Mouse (Mus musculus) small intestine, adult 2 months (tissue): ENCODE data around the gene Pde6h. TPM values are rescaled to one million over a fixed set of nuclear protein-coding genes. Genes with fewer than 3 reads are reported as not detected.
A peak's percentile ranks its signal among the peaks of the same experiment; 100 is the strongest.

Experiments
- H3K27ac ChIP-seq: fragments of 200-500 bp; 2 replicates; pipeline ENCODE4 v1.5.1; 2012; ENCODE audit warnings: low read depth, low read length, control low read depth, inconsistent platforms; ENCODE audit not compliant: insufficient read depth
- H3K27me3 ChIP-seq: fragments of 200-500 bp; 2 replicates; pipeline ENCODE4 v1.6.1; 2012; ENCODE audit warnings: mild to moderate bottlenecking, moderate library complexity, low read length, inconsistent platforms; ENCODE audit not compliant: control insufficient read depth, insufficient read depth
- H3K36me3 ChIP-seq: fragments of 200-500 bp; 2 replicates; pipeline ENCODE4 v1.6.1; 2012; ENCODE audit warnings: mild to moderate bottlenecking, low read length, control low read depth, inconsistent platforms; ENCODE audit not compliant: control insufficient read depth, insufficient read depth
- H3K4me1 ChIP-seq: fragments of 200-500 bp; 2 replicates; pipeline ENCODE4 v1.6.1; 2012; ENCODE audit warnings: low read length, inconsistent platforms, mixed read lengths; ENCODE audit not compliant: control insufficient read depth, insufficient read depth, insufficient read length
- H3K4me3 ChIP-seq: fragments of 200-500 bp; 2 replicates; pipeline ENCODE4 v1.5.1; 2012; ENCODE audit warnings: low read depth, mild to moderate bottlenecking, control low read depth, inconsistent platforms, low read length, moderate library complexity
- CTCF ChIP-seq: fragments of 200-500 bp; IDR thresholded peaks from 2 replicates; pipeline ENCODE4 v1.5.1; 2012; ENCODE audit warnings: low read depth, mild to moderate bottlenecking, control low read depth, inconsistent platforms, low read length, moderate library complexity, mixed read lengths; ENCODE audit not compliant: insufficient replicate concordance, insufficient read length; ENCODE audit errors: extremely low read depth
- POLR2A ChIP-seq: fragments of 200-500 bp; IDR thresholded peaks from 2 replicates; pipeline ENCODE4 v1.6.1; 2012; ENCODE audit warnings: low read depth, mild to moderate bottlenecking, control low read depth, inconsistent platforms, low read length, moderate library complexity
- WGBS: fragments of 180-500 bp; shearing (Covaris S2); methylation state at CpG from one replicate; pipeline ENCODE4 v1.1.7; 2018; 5-methylcytosine and 5-hydroxymethylcytosine counted together
- polyA plus RNA-seq: library from polyadenylated mRNA; depleted of rRNA; stranded (reverse); fragments of >200 nt; gene quantifications from 2 replicates; pipeline ENCODE4 v1.2.3, GENCODE M21; 2012

The Pde6h gene
- polyA plus RNA-seq, 1 experiment: not detected

DNA sequence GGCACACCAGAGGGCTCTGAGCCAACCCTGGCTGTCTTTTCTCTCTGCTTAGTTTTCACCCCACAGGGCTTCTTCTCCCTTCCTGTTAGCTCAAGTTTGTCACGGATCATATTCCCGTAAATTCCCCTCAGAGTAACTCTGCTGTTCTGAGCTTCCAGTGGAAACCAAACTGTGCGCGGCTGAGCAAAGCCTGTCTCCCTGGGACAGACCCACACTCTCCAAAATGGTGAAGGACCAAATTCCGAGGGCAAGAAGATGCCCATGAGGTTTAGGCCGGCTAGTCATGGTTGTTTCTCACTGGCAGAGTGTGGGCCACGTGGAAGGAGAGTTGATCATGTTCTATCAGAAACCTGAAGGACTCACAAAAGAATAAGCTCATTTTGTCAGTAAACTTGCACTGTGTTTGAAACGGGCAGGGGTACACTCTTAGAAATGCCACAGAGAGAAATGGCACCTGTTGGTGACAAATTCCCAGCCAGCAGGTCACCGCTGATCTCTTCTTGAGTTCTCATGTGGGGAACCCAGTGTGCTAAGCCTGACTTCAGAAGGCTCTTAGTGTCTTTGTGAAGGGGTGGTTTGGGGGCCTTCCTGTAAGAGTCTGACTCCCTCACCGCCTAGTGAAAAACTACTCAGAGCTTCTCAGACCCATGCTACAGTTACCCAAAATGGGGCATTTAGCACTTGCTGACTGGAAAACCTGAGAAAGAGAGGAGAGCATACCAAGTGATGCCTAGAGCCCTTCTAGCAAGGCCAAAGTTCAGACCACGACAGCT is 16.7 kb downstream of the Pde6h start:
- WGBS: 72% methylated on average over 11 of the region's 11 CpGs

DNA sequence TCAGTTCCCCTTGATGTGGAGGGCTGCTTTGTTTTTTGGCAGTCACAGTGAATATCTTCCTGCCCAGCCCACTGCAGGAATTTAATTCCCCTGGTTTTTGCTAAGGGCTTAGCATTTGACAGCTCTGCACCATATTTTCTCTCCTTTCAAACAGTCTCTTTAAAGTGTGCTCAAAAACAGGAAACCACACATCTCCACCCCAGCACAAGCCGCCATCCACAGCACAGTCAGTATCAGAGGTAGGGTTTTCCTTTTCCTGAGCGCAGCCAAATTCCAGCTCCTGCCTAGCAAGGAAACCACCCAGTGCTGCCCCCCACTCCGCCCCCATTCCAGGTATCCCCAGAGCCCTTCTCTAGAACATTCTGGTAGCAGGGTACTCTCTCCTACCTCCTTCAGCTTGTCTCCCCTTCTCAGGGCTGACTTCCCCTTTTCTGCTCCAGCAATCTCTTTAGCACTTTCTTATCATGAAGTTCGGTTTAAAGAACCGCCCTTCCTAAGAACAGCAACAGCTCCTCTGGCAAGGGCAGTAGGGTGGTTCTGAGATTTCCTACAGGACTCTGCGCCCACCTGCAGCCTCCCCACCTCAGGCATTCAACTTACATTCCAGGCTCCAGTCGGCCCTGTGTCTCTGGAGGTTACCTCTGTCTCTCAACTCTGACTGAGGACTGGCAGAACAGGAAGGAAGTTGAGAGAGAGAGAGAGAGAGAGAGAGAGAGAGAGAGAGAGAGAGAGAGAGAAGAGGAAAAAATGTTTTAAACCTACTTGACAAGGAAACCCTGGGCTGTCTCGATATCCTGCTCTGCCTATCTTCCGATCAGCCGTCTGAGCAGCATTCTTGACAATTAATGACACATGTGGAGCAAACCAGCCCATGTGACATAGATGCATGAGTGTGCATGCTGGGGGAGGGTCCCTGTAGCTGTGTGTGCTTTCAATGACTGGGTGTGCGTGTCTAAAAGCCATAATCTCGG is 17.7 kb downstream of the Pde6h start, which contains the start of gene Arhgdib:
Gene Arhgdib (minus strand): TSS at position 849 of the 971 bp plus-strand sequence.
- TF ChIP-seq CTCF: no peak
- TF ChIP-seq POLR2A: no peak
- no peaks in the 10 kb centered on the region for H3K27me3 ChIP-seq
- H3K27ac ChIP-seq: peak within 1 kb of the TSS; percentile 74
- no peaks in the 10 kb centered on the region for H3K36me3 ChIP-seq
- H3K4me1 ChIP-seq: no peaks in the 10 kb centered on the region
- H3K4me3 ChIP-seq: peak within 1 kb of the TSS; percentile 65
- 29% methylated on average over 12 of the region's 12 CpGs for WGBS

More for the DNA sequence above, 16.7 kb downstream of the Pde6h start:
- Histone ChIP-seq H3K36me3 (no peaks in the 10 kb centered on the region), H3K4me1 (no peaks in the 10 kb centered on the region), H3K4me3 (peak overlapping the region; percentile 65), H3K27ac (peak overlapping the region; percentile 74), H3K27me3 (no peaks in the 10 kb centered on the region)
- TF ChIP-seq POLR2A (no peak), CTCF (no peak)

DNA sequence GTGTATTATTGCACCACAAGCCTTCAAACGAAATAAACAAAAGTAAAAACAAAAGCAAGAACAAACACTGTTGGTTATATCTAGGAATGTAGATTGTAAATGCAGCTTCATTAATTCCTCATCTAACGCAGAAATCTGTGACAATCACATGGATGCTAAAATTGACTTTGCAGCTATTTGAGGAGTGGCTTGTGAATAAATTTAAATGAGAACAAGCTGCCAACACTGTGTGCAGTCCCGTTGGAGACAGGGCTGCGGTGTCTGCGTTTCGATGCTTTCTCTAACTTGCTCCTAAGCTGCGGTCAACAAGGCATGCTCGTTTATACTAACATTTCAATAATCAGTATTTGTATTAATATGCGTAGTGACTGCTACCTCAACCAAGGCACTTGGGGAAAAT is 18.6 kb downstream of the Pde6h start:
- no peak for TF ChIP-seq POLR2A
- no peak for TF ChIP-seq CTCF
- Histone ChIP-seq H3K36me3 (no peaks in the 10 kb centered on the region), H3K27ac (no peak overlapping the region), H3K27me3 (no peaks in the 10 kb centered on the region), H3K4me3 (no peak overlapping the region), H3K4me1 (no peaks in the 10 kb centered on the region)
- 80% methylated on average over 9 of the region's 9 CpGs for WGBS

DNA sequence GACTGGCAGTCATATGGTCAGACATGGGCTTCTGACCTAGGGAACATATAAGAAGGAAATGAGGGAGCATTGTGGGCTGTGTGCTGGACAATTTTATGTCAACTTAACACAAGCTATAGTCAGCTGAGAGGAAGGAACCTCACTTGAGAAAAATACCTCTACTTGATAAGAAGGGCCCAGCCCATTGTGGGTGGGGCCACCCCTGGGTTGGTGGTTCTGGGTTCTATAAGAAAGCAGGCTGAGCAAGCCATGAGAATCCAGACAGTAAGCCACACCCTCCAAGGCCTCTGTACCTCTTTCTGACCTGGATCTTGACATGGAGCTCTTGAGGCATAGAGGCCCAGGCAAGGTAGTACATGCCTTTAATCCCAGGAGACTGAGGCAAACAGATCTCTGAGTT is 19.8 kb downstream of the Pde6h start:
- no peak overlapping the region for H3K4me3 ChIP-seq
- no peak overlapping the region for H3K27ac ChIP-seq

DNA sequence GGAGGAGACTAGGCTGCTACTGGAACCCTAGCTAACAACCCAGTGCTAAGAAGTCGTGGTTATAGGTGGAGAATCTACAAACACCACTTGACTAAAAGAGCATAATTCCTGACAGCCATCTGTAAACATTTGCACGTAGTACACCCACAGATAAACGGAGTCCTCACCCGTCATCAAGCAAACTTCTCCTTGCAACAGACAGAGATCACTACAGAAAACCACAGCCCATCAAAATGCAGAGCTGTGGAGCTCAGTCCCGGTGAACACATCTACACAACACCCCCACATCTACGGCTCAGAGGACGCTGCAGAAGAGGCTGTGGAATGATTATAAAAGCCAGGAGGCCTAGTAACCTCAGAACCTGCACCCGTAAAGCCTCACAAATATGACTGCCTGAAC is 20.9 kb downstream of the Pde6h start:
- Histone ChIP-seq H3K27ac (no peak overlapping the region), H3K36me3 (no peaks in the 10 kb centered on the region), H3K4me3 (no peak overlapping the region), H3K4me1 (no peaks in the 10 kb centered on the region), H3K27me3 (no peaks in the 10 kb centered on the region)
- 65% methylated on average over 8 of the region's 8 CpGs for WGBS
- TF ChIP-seq POLR2A (no peak), CTCF (no peak)

More for the DNA sequence above, 19.8 kb downstream of the Pde6h start:
- TF ChIP-seq POLR2A: no peak
- TF ChIP-seq CTCF: no peak
- no peaks in the 10 kb centered on the region for H3K4me1 ChIP-seq
- H3K36me3 ChIP-seq: no peaks in the 10 kb centered on the region
- H3K27me3 ChIP-seq: no peaks in the 10 kb centered on the region

DNA sequence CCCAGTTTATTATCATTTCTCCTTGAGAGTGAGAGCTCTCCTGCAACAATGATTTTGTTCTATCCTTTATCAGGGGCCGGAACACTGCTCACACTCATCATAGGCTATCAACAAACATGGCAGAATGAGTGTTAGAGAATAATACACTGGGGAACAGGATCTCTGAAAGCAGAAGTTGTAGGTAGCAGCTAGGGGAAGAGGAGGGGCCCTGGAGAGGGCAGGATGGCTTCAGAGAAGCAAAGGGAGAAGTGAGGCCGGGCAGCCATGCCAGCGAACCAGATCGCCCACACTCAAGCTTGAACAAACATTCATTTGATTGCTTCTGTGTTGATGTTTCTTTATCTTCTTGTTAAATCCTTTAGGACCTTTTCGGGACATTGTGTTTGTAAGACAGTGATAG is 22.6 kb downstream of the Pde6h start:
- 45% methylated on average over 5 of the region's 5 CpGs for WGBS
- H3K27me3 ChIP-seq: no peaks in the 10 kb centered on the region
- no peak overlapping the region for H3K27ac ChIP-seq
- no peaks in the 10 kb centered on the region for H3K4me1 ChIP-seq
- H3K36me3 ChIP-seq: no peaks in the 10 kb centered on the region
- H3K4me3 ChIP-seq: no peak overlapping the region
- no peak for TF ChIP-seq POLR2A
- TF ChIP-seq CTCF: no peak

DNA sequence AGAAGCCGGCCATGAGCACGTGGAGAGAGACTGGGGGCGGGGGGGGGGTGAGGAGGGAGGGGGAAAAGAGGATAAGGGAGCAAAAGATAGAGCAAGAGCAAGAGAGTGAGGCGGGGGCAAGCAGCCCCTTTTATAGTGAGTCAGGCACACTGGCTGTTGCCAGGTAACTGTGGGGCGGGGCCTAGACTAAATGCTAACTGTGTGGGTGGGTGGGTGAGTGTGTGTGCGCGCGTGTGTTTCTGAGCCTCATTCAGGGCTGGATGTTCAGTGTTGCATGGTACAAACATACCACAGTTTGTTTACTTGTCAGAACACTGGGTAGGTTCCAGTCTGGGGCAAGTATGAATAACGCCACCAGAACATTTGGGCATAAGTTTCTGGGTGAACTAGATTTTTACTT is 23.3 kb downstream of the Pde6h start:
- Histone ChIP-seq H3K27ac (no peak overlapping the region), H3K4me3 (no peak overlapping the region), H3K27me3 (no peaks in the 10 kb centered on the region), H3K36me3 (no peaks in the 10 kb centered on the region), H3K4me1 (no peaks in the 10 kb centered on the region)
- WGBS: 45% methylated on average over 9 of the region's 9 CpGs
- no peak for TF ChIP-seq CTCF
- no peak for TF ChIP-seq POLR2A
